Mouse (Mus musculus): Measurements from ENCODE around the gene Ctnna2. TPM values are rescaled to one million over a fixed set of nuclear protein-coding genes. Genes with fewer than 3 reads are reported as not detected.
A peak's percentile ranks its signal among the peaks of the same experiment; 100 is the strongest.

The Ctnna2 gene
- total RNA-seq, 2 experiments from 2014 or later = 0.33 to 0.50 TPM

DNA sequence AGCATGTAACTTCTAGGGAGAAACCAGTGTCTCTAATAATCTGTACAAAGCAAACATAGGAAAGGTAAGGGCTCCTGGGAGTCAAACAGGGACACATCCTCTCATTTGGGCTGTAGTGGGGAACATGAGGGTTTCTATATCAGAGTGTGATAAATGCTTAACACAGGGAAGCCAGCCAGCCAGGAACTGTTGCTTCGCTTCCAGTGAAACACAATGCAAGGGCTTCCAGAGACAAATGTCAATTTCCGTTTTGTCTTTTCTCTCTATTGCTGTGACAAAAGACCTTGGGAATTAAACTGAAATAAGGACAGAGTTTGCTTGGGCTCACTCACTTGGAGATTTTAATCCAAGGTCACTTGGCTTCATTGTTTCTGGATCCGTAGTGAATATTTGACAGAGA lies 162.4 kb downstream of the Ctnna2 start:
- no peak for DNase-seq

DNA sequence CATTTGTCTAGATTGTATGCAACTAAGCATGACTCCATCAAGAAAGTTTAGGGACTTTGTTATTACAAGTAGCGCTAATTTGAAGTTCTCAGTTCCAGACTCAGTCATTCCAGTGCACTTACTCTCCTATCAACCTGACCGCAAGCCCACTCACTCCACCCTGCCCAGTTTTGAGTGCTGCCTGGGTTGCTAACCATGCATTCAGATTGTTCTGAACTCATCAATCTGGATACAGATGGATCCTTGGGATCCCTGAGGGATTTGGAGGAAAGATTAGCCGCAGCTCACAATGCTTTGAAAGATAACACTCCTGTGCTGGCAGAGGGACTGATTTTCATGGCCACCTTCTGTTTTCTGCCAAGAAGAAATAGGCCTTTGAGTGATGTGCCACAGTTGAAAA lies 168.5 kb downstream of the Ctnna2 start:
- no peak for DNase-seq

DNA sequence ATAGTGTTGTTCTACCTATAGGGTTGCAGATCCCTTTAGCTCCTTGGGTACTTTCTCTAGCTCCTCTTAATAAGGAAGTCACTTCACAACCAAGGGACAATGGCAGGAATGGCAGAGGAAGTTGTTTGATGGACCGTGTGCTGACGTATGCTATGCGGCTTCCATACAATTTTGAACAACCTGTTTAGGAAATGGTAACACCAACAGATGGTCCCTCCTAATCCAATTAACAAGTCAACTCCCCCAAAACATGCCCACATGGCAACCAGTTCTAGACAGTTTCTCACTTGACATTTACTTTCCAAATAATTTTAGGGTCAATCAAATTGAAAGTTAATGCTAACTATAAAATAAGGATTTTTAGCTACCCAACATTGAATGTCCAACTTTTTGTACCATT lies 176.9 kb downstream of the Ctnna2 start:
- no peak for DNase-seq

DNA sequence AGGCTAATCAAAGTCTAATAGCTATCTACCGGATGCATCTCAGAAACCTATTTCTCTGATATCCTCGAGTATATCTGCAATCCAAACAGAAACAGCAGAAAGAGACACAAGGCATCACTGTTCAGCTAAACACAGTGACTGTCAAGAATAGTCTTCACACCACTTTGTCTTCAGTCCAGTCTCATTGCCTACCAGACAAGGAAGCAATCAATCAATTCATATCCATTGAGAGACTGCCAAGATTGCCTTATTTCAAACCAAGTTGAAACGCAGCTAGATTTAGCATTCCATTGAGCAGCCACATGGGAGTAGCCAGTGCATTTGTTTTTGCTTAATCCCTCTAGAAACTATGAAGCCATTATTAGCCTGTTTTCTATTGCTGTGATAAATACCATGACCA lies 196.2 kb downstream of the Ctnna2 start:
- no peak for DNase-seq

DNA sequence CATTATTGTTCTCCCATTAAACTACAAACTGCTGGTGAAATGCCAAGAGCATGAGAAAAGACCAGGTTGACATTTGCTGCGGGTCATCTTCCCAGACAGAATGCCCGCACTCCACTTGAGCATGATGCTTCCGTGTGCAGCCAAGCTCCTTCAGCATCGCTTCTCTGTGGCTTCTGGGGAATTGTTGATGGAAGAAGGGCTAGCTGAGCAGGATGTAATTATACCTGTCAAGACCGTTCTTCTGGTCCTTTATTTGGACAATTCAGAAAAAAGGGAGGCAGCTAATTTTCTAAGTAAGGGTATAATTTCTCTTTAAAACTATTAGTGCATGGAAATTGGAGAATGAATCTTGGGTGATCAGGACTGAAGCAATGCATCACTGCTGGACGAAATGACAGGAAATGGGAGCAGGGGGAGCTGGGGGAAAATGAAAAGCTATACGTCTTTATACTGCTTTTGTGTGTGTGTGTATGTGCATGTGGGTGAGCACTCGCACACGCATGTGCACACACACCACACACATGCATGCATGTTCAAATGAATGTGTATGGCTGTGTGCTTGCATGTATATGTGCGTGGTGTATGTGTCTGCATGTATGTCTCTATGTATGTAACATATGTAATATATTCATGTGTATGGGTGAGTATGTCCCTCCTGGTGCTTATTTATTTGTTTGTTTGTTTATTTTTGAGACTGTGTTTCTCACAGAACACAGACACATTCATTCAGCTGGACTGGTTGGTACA lies 211.0 kb downstream of the Ctnna2 start:
- DNase-seq = no peak

DNA sequence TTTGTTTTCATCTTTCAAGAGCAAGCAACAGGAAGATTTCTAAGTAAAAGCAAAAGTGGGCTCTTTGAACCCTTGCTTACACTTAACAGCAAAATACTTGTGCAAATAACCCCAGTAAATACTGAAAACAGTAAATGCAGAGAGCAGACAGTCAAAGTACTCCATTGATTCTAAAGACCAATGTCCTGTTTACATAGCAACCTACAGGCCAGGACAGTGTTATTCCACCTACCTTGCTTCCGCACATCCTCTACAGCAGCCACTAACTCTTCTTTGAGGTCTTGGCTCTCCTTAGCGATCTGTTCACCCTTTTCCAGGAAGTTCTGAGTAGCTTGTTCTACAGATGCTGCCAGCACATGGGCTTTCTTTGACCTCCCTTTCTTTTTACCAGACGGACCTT lies 221.3 kb downstream of the Ctnna2 start:
- no peak for DNase-seq

DNA sequence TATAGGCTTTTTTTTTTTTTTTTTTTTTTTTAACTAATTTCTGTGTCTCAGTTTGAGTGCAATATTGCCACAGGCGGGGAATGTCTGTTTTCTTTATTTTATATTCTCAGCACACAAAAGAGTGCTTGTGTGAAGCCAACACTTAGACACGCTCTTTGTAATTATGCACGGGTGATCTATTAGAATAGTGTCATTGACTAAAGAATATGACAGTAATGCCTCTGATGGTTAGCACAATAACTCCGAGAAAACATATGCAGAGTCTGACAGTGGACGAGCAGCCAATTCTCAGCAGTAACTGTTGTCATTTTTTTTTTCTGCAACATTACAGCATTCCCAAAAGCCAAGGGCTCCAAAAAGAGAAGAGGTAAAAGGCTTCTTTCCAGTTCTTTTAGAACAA lies 234.1 kb downstream of the Ctnna2 start:
- no peak for DNase-seq

DNA sequence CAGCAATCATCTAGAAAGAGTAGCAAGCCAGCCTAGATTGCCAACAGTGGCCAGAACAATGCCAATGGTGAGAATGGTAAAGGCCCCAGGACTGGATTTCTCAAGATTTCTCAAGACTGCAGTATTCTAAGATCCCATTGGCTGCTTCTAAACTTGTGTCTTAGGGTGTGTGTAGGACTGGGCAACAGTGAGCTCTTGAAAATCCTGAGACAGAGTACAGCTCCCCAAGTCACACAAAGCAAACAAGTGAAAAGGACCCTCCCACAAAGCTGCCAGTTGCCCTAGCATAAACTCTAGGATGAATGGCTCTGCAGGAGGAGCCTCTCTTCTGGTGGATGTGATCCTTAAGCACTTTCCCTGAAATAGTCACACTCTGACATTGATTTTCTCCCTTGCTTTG lies 235.8 kb downstream of the Ctnna2 start:
- DNase-seq = no peak

DNA sequence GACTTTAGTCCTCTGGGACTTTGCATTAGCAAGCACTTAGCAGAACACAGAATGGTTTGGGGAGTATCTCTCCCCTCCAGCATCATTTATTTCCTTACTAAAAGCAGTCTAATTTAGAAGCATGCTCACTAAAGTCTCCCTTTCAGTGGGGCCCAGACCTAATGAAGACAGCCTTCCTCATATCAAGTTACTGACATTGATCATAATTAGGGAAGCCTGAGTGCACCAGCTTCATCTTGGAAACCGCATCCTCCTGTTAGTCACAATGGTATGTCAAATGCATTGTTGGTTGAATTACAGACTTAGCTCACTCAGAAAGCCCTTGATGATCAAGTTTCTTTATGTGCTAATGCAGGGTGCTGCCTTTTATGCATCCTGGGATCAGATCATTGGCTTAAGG lies 236.5 kb downstream of the Ctnna2 start:
- no peak for DNase-seq

DNA sequence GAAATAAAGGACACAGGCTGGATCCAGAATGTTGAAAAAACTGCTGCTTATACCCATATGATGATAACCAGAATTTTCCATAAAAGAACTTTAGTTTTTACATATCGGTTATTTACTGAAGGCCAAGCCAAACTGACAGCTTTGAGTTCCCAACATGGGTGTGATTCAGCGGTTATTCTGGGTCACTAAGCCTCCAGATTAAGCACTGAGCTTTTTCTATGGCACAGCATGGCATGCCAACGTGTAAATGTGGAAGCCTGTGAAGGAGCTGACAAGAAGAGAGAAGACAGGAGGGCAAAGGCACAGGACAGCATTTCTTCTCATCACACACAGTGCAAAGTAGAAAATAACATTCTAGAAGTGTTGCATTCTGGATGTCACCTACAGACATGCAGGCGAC lies 240.9 kb downstream of the Ctnna2 start:
- DNase-seq = no peak

DNA sequence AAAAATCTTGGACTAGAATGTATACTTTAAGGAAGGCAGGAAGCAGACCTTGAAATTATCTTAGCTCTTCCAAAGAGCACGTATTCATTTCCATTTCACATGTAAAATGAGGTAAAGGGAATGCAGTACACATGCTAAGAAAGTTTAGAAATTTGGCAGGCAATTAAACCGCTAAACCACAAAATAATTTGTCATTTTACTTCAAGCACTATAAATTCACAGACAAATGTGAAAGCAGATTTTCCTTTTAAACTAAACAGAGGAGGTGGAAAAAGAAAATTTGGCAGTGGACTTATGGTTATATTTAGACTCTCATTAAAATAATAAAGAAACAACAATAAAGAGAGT lies 254.6 kb downstream of the Ctnna2 start:
- DNase-seq = no peak

DNA sequence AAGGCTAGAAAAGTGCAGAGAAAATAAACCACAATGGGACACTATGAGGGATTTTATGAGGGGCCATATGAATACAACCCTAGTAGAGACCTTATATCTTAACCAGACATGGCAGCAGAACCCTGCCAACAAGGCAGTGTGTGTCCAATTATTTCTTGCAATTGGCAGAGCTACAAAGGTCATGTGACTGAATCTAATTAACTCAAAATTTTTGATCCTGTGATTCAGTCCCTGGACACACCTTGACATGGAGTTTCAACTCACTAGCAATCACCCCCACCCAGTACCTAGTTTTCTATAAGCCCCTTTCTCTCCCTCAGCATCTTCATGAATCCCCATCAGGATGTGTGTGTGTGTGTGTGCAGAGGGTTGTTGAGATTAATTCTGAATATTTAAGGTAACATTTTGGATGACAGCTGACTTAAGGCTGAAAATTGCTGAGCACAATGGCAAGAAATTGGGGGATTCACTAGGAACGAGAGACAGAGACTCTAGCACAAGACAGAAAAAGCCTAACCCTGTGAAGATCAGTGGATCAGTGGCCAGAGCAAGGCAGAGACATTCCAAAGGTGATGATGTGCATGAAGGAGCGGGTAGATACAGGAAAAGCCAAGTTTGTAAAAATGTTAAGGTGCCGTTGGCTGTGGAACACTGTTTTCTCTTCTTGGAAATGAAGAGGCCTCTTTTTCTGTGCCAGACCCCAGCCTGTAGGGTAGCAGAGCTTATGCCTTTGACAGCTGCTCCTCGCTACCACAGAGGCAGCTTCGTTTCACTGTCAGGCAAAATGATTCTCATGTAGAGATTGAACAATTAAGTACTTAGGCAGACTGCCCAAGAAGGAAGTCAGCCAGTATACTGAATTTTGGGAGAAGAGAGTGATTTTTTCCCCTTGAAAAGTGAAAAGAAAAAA lies 255.2 kb downstream of the Ctnna2 start:
- DNase-seq = no peak

DNA sequence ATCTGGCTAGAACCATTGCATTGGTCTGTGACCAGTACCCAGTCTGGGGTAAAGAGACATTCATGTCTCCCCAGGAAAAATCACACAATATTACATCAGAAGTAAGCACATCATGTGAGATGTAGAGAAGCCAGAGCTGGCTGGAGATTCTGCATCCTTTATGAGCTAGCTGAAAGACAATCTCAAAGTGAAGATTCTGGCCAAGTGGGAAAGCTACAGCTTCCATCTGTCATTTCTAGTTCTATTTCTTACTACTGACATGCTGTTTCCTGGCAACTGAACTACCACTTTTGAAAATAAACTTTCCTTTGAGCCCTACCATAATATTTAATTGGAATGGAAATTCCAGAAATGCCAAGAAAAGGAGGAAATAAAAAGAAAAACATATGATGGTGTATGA lies 285.4 kb downstream of the Ctnna2 start:
- DNase-seq = no peak

DNA sequence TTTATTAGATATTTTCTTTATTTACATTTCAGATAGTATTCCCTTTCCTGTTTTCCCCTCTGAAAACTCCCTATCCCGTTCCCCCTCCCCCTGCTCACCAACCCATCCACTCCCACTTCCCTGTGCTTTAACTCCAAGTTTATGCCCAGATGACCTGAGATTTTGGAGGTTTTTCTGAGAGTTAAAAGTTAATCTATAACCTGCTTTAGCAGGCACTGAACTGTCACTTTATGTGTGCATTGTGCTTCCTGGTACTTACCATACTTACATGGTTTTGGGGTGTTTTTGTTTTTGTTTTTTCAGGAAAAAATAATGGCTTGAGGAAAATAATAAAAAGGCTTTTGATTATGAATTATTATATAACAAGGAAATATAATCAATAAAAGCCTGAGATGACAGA lies 292.3 kb downstream of the Ctnna2 start:
- no peak for DNase-seq

DNA sequence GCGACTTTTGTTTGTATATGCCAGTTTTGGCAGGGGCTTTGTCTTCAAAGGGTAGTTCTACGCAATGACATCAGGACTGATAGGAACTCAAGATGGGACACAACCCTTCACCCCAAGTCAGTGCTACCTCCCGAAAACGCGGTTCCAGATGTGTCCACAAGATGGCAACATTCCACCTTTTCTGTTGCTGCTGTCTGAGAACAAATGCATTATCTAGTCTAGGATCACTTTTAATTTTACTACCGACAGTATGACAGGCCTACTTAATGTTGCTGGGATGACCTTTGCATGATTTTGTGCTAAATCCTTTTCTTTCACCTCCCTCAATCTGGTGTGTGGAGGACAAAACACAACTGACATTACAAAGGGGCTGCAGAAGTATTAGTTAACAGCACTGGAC lies 329.4 kb downstream of the Ctnna2 start:
- peak; percentile 48 for DNase-seq

DNA sequence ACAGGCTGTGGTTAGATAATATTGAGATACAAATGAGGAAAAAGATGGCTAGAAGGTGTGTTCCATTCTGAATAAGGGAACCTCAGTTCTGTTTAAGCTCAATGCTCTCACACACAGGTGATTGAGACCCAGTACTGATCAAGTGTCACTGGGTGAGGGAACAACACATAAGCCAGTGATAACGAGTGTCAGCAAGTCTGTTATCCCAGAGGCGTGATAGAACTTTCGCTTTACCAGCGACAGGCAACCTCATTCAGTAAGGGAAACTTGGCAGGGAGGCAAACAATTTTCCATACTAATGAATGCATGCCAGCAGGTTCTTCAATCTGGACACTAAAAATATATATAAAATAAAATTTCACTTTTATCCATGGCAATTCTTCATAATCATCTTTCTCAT lies 334.9 kb downstream of the Ctnna2 start:
- DNase-seq = no peak

DNA sequence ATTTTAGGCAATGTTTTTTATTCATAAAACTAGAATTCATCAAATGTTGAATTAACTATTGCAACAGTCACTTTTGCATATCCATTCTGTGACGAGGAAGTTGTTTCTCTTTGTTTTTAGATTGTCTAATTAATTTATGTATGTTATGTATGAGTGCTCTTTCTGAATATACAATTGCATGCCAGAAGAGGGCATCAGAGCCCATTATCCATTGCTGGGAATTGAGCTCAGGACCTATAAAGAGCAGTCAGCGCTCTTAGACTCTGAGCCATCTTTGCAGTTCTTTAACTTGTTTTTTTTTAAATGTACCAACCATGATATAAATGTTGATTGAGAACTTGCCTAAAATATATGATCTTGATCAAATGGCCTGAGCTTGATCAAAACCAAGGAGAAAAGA lies 340.7 kb downstream of the Ctnna2 start:
- no peak for DNase-seq

DNA sequence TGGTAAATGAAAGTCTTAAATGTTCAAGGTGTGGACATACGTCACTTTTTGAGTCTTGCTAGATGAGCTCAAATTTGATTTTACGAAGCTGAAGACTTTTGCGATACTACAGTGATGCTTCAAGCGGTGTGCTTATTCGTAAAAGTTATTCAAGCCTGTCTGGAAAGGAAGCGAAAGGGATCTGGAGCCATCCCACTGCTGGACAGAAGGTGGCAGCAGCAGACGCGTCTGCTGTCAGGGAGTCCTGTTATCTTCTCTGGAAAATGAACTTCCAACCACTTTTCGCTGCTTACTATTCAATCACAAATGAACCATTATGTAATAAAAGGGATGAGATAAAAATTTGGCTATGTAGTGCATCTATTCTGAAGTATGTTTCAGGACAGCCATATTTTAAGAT lies 345.5 kb downstream of the Ctnna2 start:
- peak; percentile 42 for DNase-seq

DNA sequence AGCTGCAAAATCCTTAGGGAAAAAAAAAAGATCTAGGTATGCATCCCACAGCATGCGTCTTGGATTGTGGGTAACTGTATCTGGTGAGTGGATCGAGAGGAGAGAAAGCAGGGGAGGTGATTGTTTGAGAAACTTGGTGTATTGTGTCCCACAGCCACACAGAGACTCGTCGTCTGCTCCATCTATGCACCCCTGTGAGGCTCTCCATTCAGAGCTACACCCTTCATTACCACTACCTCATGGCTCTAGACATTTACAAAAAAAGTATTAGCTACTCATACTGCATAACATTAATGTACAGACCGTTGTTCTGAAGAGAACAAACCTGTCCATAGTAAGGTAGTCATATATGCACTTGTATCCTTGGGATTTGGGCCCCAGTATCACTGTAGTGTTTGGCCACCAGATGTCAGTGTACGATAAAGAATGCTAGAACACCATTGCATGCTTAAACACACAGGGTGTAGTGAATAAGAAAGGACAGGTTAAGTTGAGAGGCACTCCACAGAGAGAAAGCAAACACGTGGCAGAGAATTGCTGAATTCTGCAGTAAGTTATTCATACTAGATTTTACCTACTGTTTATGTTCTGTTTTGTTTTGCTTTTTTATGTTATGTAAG lies 350.8 kb downstream of the Ctnna2 start:
- DNase-seq = no peak

DNA sequence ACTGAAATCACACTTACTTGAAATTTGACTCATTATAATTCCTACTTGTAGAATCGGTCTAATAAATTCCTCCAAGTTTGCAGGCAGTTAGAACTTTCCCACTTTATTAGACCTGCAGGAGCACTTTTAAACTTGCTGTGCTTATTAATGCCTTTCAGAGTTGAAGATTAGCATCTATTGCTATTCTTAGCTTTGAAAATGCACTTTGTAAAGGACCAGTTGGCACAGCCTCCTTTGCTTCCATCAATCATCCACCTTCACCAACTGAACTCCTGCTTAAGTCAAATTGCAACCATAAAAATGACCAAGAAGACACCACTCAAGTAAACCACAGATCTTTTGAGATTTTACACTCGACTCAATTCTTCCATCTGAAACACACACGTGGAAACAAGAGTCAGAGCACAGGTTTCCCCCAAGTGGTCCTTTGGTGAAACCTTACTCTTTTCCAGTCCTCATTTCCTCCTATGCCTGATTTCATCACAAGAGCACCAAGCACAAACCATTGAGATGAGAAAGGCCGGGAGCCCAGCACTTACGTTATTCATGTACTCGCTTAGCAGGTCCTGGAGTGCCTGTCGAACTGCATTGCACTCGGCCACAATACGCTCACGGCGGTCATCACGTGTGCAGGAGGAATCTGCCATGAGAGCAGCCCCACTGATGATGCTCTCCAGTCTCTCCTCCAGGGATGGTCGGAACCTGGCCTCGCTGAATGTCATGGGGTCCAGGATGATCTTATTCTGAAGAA lies 374.7 kb downstream of the Ctnna2 start:
- no peak for DNase-seq

DNA sequence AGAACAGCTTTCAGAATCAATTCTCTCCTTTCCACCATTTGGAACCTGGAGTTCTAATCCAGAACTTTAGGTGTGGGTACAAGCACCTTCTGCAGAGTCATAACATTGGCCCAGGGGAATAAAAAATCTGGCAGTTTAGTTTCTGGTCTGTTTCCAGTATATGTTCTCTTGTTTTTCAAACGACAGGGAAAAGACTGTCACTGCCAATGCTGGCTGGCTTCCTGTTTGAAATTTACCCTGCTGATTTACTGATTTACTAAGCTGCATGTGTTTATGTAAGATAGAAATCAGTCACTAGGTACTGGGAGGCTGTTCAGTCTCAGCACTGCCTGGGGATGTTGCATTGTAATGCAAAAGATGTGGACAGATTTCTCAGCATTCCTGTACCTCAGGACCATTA lies 375.6 kb downstream of the Ctnna2 start:
- DNase-seq = no peak

DNA sequence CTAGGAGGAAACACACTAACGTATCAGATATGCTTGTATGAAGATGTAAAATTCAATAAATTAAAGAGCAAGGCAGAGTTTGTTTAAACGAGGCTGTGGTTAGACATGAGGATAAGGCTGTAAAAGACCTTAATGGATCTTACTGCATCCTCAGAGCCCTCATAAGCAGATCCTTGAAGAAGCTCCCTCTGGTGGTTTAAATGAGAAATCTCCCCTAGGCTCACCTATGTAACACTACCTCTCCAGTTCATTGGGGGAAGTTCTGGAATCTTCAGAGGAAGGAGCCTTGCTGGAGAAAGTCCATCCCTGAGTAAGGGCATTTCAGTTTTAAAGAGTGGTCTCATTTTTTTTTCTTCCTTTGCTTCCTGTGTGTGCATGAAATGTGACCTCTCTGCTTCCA lies 380.3 kb downstream of the Ctnna2 start:
- no peak for DNase-seq

DNA sequence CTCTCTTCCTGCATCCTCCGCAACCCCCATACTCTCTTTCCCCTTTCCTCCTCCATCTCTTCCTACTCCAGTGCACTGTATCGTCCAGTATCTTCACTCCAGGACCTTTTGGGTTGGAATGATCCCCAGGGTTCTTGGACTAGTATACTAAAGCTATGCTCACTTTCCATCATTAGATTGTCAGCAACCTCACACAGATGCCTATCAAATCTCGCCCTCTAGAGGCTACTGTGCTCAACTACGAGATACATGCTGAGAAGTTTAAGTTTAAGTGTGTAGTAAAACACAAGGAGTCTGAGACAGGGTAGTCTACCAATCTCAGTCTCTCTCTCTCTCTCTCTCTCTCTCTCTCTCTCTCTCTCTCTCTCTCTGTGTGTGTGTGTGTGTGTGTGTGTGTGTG lies 396.9 kb downstream of the Ctnna2 start:
- DNase-seq = no peak
